Comparison of ENCODE assay signal across 9 mouse cellular contexts in the genomic region with DNA sequence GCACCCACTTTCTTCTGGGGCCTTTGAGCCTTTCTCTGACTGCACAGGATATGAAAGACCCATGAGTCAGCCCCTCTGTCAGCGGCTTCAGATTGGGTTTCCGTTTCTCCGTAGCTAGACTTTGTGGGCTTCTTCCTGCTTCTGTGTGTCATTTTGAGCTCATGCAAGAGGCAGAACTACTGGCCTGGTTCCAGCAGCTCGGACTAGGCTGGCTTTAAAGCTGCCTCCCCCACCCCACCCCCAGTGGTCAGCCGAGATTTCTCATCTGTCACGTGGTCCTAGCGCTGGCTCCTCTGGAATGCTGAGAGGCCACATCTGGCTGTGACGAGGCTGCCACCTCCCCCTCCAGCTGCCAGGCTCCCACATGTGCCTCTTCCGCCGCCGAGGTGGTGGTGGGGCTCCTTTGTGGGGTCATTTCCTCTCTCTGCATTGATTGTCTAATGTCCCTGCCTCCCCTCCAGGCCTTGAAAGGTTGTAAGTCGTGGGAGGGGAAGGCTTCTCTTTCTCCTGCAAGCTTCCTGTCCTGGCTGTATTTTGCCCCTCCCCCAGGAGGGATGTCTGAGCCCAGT. TPM values are rescaled to one million over a fixed set of nuclear protein-coding genes. Genes with fewer than 3 reads are reported as not detected.
DNase-seq lines count a peak whose midpoint lies in the region; ATAC-seq and TF ChIP-seq lines count a peak whose summit lies in the region.
"Had no signal": no experiment of that assay in that cellular context is flagged by ENCODE, and none has a peak within 500 bp of the region (broad histone marks: within the 10 kb centered on the region; RNA-seq: fewer than 3 reads in every experiment).

No protein-coding gene starts in this region.

- H3K9ac ChIP-seq in CH12.LX (ENCODE audit: insufficient read depth, low read depth) = peak overlapping the region; percentile 19

- TF ChIP-seq RAD21 in CH12.LX (IDR thresholded peaks at IDR 0.05; ENCODE audit: low read depth, low read length) = no peak

- peak; percentile 79 for DNase-seq in CH12.LX (ENCODE audit: extremely low read depth)
- DNase-seq in heart, postnatal 4 days = peak; percentile 95
- DNase-seq in layer of hippocampus, adult 2 months (ENCODE audit: low spot score in 2 of 2) = peak in 1 of 2 experiments; percentile 58
- DNase-seq in lung, postnatal 36 days = peak; percentile 96
- peak; percentile 58 for DNase-seq in retina, postnatal 7 days (ENCODE audit: low read depth, low spot score)
- peak; percentile 90 for DNase-seq in urinary bladder, postnatal 14 days (ENCODE audit: low spot score)

- no peak for TF ChIP-seq CTCF in CH12.LX (conservative IDR thresholded peaks at IDR 0.05 in 1 of 2, IDR thresholded peaks at IDR 0.05 in 1 of 2; ENCODE audit: low read depth in 2 of 2, low read length in 2 of 2)
- no peak for TF ChIP-seq CTCF in bone marrow, adult 2 months (IDR thresholded peaks at IDR 0.05; ENCODE audit: control insufficient read depth, insufficient read depth, low read length)
- 0 out of 2 replicates have a peak, but pooled peaks have one; percentile 25 for TF ChIP-seq CTCF in layer of hippocampus, adult 2 months (conservative IDR thresholded peaks at IDR 0.05)

- H3K27ac ChIP-seq in CH12.LX (ENCODE audit: insufficient read depth, low read depth) = peak overlapping the region; percentile 14
- peak overlapping the region; percentile 48 for H3K27ac ChIP-seq in bone marrow, adult 2 months (ENCODE audit: control insufficient read depth, insufficient read depth, low read depth, low read length, poor library complexity)
- H3K27ac ChIP-seq in layer of hippocampus, adult 2 months = peak overlapping the region; percentile 72; the same call in 1 of the 2 replicates

- in situ Hi-C loops in CH12.LX (cut with MboI; ENCODE audit: low pct_ligation_motif_present, low pct_unique_long_range_greater_than_20kb, low sequenced_read_pairs) = no loop called here

- dilution Hi-C loops in CH12.LX (cut with MboI; ENCODE audit: extremely low pct_ligation_motif_present, extremely low pct_unique_long_range_greater_than_20kb, low sequenced_read_pairs) = no loop called here

- peaks cover 12% of the 10 kb centered on the region for H3K27me3 ChIP-seq in CH12.LX (replicated peaks)

- peaks cover 7% of the 10 kb centered on the region for H3K9me3 ChIP-seq in CH12.LX (replicated peaks; ENCODE audit: low read length)

- ATAC-seq in frontal cortex, adult (ENCODE audit: low TSS enrichment) = 0 out of 2 replicates have a peak, but pooled peaks have one; percentile 10

- 1% methylated on average over 12 of the region's 12 CpGs for WGBS in bone marrow, adult 2 months

- peak overlapping the region; percentile 75 for H3K4me2 ChIP-seq in CH12.LX (ENCODE audit: insufficient read depth, low read depth, poor library complexity, severe bottlenecking)

- TF ChIP-seq EP300 in CH12.LX (IDR thresholded peaks at IDR 0.05; ENCODE audit: low read length) = peak; percentile 49; the same call in 1 of the 2 replicates

- H3K4me1 ChIP-seq in CH12.LX (ENCODE audit: control insufficient read depth in 1 of 2, insufficient read depth in 2 of 2) = peaks cover 16 to 34% of the 10 kb centered on the region in 2 experiments
- H3K4me1 ChIP-seq in bone marrow, adult 2 months (ENCODE audit: control insufficient read depth, insufficient read depth, low read length) = peaks cover 2% of the 10 kb centered on the region

- H3K4me3 ChIP-seq in CH12.LX (replicated peaks in 1 of 3; ENCODE audit: low read depth in 2 of 3, low read length in 2 of 3, poor library complexity in 1 of 3) = peak overlapping the region in 1 of 3 experiments; percentile 10
- peak overlapping the region; percentile 32 for H3K4me3 ChIP-seq in bone marrow, adult 2 months (replicated peaks; ENCODE audit: control insufficient read depth, low read depth, low read length)
- peak overlapping the region; percentile 31 for H3K4me3 ChIP-seq in layer of hippocampus, adult 2 months

- no peaks in the 10 kb centered on the region for H3K79me2 ChIP-seq in CH12.LX (replicated peaks; ENCODE audit: control insufficient read depth, extremely low read depth, insufficient read depth, poor library complexity, severe bottlenecking)

- peak; percentile 63 for TF ChIP-seq POLR2A in CH12.LX (IDR thresholded peaks at IDR 0.05; ENCODE audit: low read depth, low read length)
- TF ChIP-seq POLR2A in bone marrow, adult 2 months (IDR thresholded peaks at IDR 0.05; ENCODE audit: borderline replicate concordance, control insufficient read depth, low read depth, low read length) = no peak

- H3K36me3 ChIP-seq in CH12.LX (replicated peaks in 1 of 2; ENCODE audit: control insufficient read depth in 1 of 2, insufficient read depth in 1 of 2, low read length in 1 of 2) = no peaks in the 10 kb centered on the region

TF ChIP-seq in CH12.LX, 34 proteins besides CTCF, POLR2A, EP300 and RAD21:
- TF ChIP-seq HCFC1 (IDR thresholded peaks at IDR 0.05; ENCODE audit: low read depth, low read length) (no peak; the same call in 1 of the 2 replicates), TBP (conservative IDR thresholded peaks at IDR 0.05; ENCODE audit: low read depth, low read length) (peak; percentile 63), USF2 (conservative IDR thresholded peaks at IDR 0.05; ENCODE audit: low read depth, low read length) (peak; percentile 66), NELFE (IDR thresholded peaks at IDR 0.05; ENCODE audit: low read depth, low read length) (peak; percentile 39; the same call in 1 of the 2 replicates), E2F4 (IDR thresholded peaks at IDR 0.05; ENCODE audit: insufficient replicate concordance, low read depth, low read length) (no peak), ELF1 (IDR thresholded peaks at IDR 0.05; ENCODE audit: low read depth, low read length) (peak; percentile 80), MXI1 (IDR thresholded peaks at IDR 0.05; ENCODE audit: low read depth, low read length) (peak; percentile 69), ETS1 (conservative IDR thresholded peaks at IDR 0.05; ENCODE audit: low read depth, low read length) (peak; percentile 74), GABPA (IDR thresholded peaks at IDR 0.05; ENCODE audit: insufficient replicate concordance, low read depth, low read length) (no peak), SIN3A (IDR thresholded peaks at IDR 0.05; ENCODE audit: low read length) (peak; percentile 77), ZMIZ1 (IDR thresholded peaks at IDR 0.05; ENCODE audit: low read depth, low read length) (peak; percentile 19; the same call in 1 of the 2 replicates), MYC (IDR thresholded peaks at IDR 0.05; ENCODE audit: low read depth, low read length) (0 out of 2 replicates have a peak, but pooled peaks have one; percentile 42), TCF12 (IDR thresholded peaks at IDR 0.05; ENCODE audit: low read depth, low read length) (peak; percentile 74), BHLHE40 (IDR thresholded peaks at IDR 0.05; ENCODE audit: low read depth, low read length) (peak; percentile 92), ZNF384 (IDR thresholded peaks at IDR 0.05; ENCODE audit: low read depth, low read length) (no peak), MAZ (IDR thresholded peaks at IDR 0.05; ENCODE audit: low read depth, low read length) (0 out of 2 replicates have a peak, but pooled peaks have one; percentile 64), CHD2 (IDR thresholded peaks at IDR 0.05; ENCODE audit: low read length) (peak; percentile 85), USF1 (IDR thresholded peaks at IDR 0.05; ENCODE audit: low read depth, low read length) (peak; percentile 82), MAX (IDR thresholded peaks at IDR 0.05; ENCODE audit: low read length) (peak; percentile 90), IRF4 (IDR thresholded peaks at IDR 0.05; ENCODE audit: low read depth, low read length) (peak; percentile 17; the same call in 1 of the 2 replicates), POLR2AphosphoS2 (IDR thresholded peaks at IDR 0.05; ENCODE audit: low read depth, low read length) (no peak)

RNA-seq across cellular contexts. Expression of a gene that starts 4.0 kb away (rescaled TPM):
- not detected in 2 replicates for total RNA-seq in CH12.LX (2012; rRNA removed)
- total RNA-seq in CH12.LX (2014; rRNA removed) = not detected in 2 replicates
- not detected in 2 replicates for polyA plus RNA-seq in CH12.LX (2012; ENCODE audit: insufficient read length, low read depth)
- not detected in 2 replicates for polyA plus RNA-seq in bone marrow, adult 2 months (2011; ENCODE audit: insufficient read depth, insufficient read length, low replicate concordance, missing spikeins)
- not detected for total RNA-seq in heart, postnatal 4 days (2021)
- not detected for total RNA-seq in layer of hippocampus, adult 2 months (2021)
- total RNA-seq: layer of hippocampus, postnatal 14 days had no signal

RNA-seq across cellular contexts. Expression of a gene that starts 23.6 kb away (rescaled TPM):
- total RNA-seq in CH12.LX (2012; rRNA removed) = 14.3 and 18.0 TPM in 2 replicates
- 5.5 and 6.5 TPM in 2 replicates for total RNA-seq in CH12.LX (2014; rRNA removed)
- 6.1 and 6.5 TPM in 2 replicates for polyA plus RNA-seq in CH12.LX (2012; ENCODE audit: insufficient read length, low read depth)
- 8.1 and 17.2 TPM in 2 replicates for polyA plus RNA-seq in bone marrow, adult 2 months (2011; ENCODE audit: insufficient read depth, insufficient read length, low replicate concordance, missing spikeins)
- total RNA-seq in heart, postnatal 4 days (2021) = 10 to 100 TPM; 15.1 to 15.4 TPM
- total RNA-seq in layer of hippocampus, adult 2 months (2021) = 10 to 100 TPM; 20.1 to 20.2 TPM

RNA-seq across cellular contexts. Expression of a gene that starts 54.3 kb away (rescaled TPM):
- not detected in 2 replicates for total RNA-seq in CH12.LX (2012; rRNA removed)
- not detected in 2 replicates for total RNA-seq in CH12.LX (2014; rRNA removed)
- not detected in 2 replicates for polyA plus RNA-seq in CH12.LX (2012; ENCODE audit: insufficient read length, low read depth)
- polyA plus RNA-seq in bone marrow, adult 2 months (2011; ENCODE audit: insufficient read depth, insufficient read length, low replicate concordance, missing spikeins) = not detected in 2 replicates
- not detected for total RNA-seq in heart, postnatal 4 days (2021)
- not detected for total RNA-seq in layer of hippocampus, adult 2 months (2021)
- total RNA-seq: layer of hippocampus, postnatal 14 days had no signal

Comparison
In these comparisons a context has a peak if more than half of its experiments do, and no peak if none do; other contexts are left out.
1. H3K27ac ChIP-seq: peak in every context shown above with its lines; median percentile 72 in layer of hippocampus, adult 2 months; 48 in bone marrow, adult 2 months; 14 in CH12.LX.